In genomic region chr15:86835996-86836395, GRCm38 (mm10) we compare ENCODE assay signal across 11 mouse cellular contexts.
DNase-seq lines count a peak whose midpoint lies in the region; ATAC-seq and TF ChIP-seq lines count a peak whose summit lies in the region.
"Had no signal": no experiment of that assay in that cellular context is flagged by ENCODE, and none has a peak within 500 bp of the region (broad histone marks: within the 10 kb centered on the region; RNA-seq: fewer than 3 reads in every experiment).

No protein-coding gene starts in this region.

- no peaks in the 10 kb centered on the region for H3K27me3 ChIP-seq in hindbrain, embryonic 15.5 days
- H3K27me3 ChIP-seq in hindbrain, embryonic 10.5 days (ENCODE audit: insufficient read depth, poor library complexity, severe bottlenecking), result no peaks in the 10 kb centered on the region
- no peaks in the 10 kb centered on the region for H3K27me3 ChIP-seq in stomach, embryonic 14.5 days (ENCODE audit: control insufficient read depth, insufficient read depth, low read length)
- no peaks in the 10 kb centered on the region for H3K27me3 ChIP-seq in stomach, postnatal 0 days (ENCODE audit: control insufficient read depth, insufficient read depth, low read length)
- H3K27me3 ChIP-seq: liver, embryonic 13.5 days; neural tube, embryonic 13.5 days had no signal

- no peak overlapping the region for H3K4me3 ChIP-seq in hindbrain, embryonic 15.5 days
- no peak overlapping the region for H3K4me3 ChIP-seq in hindbrain, embryonic 10.5 days
- H3K4me3 ChIP-seq in stomach, embryonic 14.5 days (ENCODE audit: low read depth, low read length), result no peak overlapping the region
- H3K4me3 ChIP-seq in stomach, postnatal 0 days (ENCODE audit: low read depth, low read length), result no peak overlapping the region
- H3K4me3 ChIP-seq: liver, embryonic 13.5 days; neural tube, embryonic 13.5 days had no signal

- no peak overlapping the region for H3K9ac ChIP-seq in hindbrain, embryonic 15.5 days
- H3K9ac ChIP-seq in stomach, embryonic 14.5 days (replicated peaks; ENCODE audit: low read depth, low read length), result no peak overlapping the region
- H3K9ac ChIP-seq in stomach, postnatal 0 days (ENCODE audit: low read length), result no peak overlapping the region
- H3K9ac ChIP-seq: liver, embryonic 13.5 days; neural tube, embryonic 13.5 days had no signal

- H3K36me3 ChIP-seq in hindbrain, embryonic 15.5 days, result no peaks in the 10 kb centered on the region
- no peaks in the 10 kb centered on the region for H3K36me3 ChIP-seq in hindbrain, embryonic 10.5 days
- H3K36me3 ChIP-seq in stomach, embryonic 14.5 days (ENCODE audit: control insufficient read depth, insufficient read depth, low read length), result no peaks in the 10 kb centered on the region
- no peaks in the 10 kb centered on the region for H3K36me3 ChIP-seq in stomach, postnatal 0 days (ENCODE audit: control insufficient read depth, insufficient read depth, low read length)
- H3K36me3 ChIP-seq: liver, embryonic 13.5 days; neural tube, embryonic 13.5 days had no signal

- no peak overlapping the region for H3K4me2 ChIP-seq in hindbrain, embryonic 15.5 days
- no peak overlapping the region for H3K4me2 ChIP-seq in stomach, embryonic 14.5 days (replicated peaks; ENCODE audit: low read depth, low read length)
- no peak overlapping the region for H3K4me2 ChIP-seq in stomach, postnatal 0 days (replicated peaks; ENCODE audit: low read depth)
- H3K4me2 ChIP-seq: liver, embryonic 13.5 days; neural tube, embryonic 13.5 days had no signal

- intact Hi-C loops in left cerebral cortex, postnatal 25 days (cut with DNase I), result no loop called here

- TF ChIP-seq CTCF in stomach, postnatal 0 days (IDR thresholded peaks at IDR 0.05; ENCODE audit: low read depth), result no peak

- TF ChIP-seq EP300 in stomach, postnatal 0 days (optimal IDR thresholded peaks at IDR 0.05), result no peak

- H3K27ac ChIP-seq in hindbrain, embryonic 15.5 days (replicated peaks), result peak overlapping the region; percentile 67
- H3K27ac ChIP-seq in hindbrain, embryonic 10.5 days, result no peak overlapping the region
- H3K27ac ChIP-seq in stomach, embryonic 14.5 days (ENCODE audit: low read length), result 0 out of 2 replicates have a peak overlapping the region, but pooled peaks have one; percentile 21
- H3K27ac ChIP-seq in stomach, postnatal 0 days (replicated peaks), result no peak overlapping the region
- H3K27ac ChIP-seq: liver, embryonic 13.5 days; neural tube, embryonic 13.5 days had no signal

- 0 out of 2 replicates have a peak, but pooled peaks have one; percentile 11 for ATAC-seq in hindbrain, embryonic 15.5 days (ENCODE audit: low FRiP score, low read depth)
- no peak for ATAC-seq in stomach, embryonic 14.5 days (ENCODE audit: insufficient number of reproducible peaks, insufficient read depth, low FRiP score, low read depth)
- ATAC-seq in stomach, postnatal 0 days (ENCODE audit: low FRiP score, low TSS enrichment), result no peak

- H3K9me3 ChIP-seq in hindbrain, embryonic 15.5 days, result no peaks in the 10 kb centered on the region
- H3K9me3 ChIP-seq in hindbrain, embryonic 10.5 days, result no peaks in the 10 kb centered on the region; the same call in 1 of the 2 replicates
- H3K9me3 ChIP-seq in stomach, embryonic 14.5 days (ENCODE audit: control insufficient read depth, low read depth, low read length), result no peaks in the 10 kb centered on the region
- H3K9me3 ChIP-seq in stomach, postnatal 0 days (ENCODE audit: control insufficient read depth, low read length), result no peaks in the 10 kb centered on the region
- H3K9me3 ChIP-seq: neural tube, embryonic 13.5 days had no signal

- WGBS in hindbrain, embryonic 15.5 days, result 46% methylated on average over 6 of the region's 6 CpGs
- 58% methylated on average over 6 of the region's 6 CpGs for WGBS in hindbrain, embryonic 10.5 days
- WGBS in stomach, embryonic 14.5 days, result 29% methylated on average over 6 of the region's 6 CpGs
- WGBS in stomach, postnatal 0 days, result 31% methylated on average over 6 of the region's 6 CpGs

- DNase-seq in hindbrain, embryonic 10.5 days (ENCODE audit: low spot score), result no peak
- DNase-seq in stomach, postnatal 0 days (ENCODE audit: low spot score), result no peak
- DNase-seq in left cerebral cortex, postnatal 25 days (ENCODE audit: low spot score in 2 of 2), result peak; percentile 52 to 70
- peak; percentile 8 for DNase-seq in yolk sac, embryonic 10.5 days (ENCODE audit: low spot score)
- no peak for DNase-seq in urinary bladder, postnatal 25 days (ENCODE audit: low spot score)
- no peak for DNase-seq in heart, adult 9 months (ENCODE audit: low spot score in 2 of 2)
- DNase-seq: cerebellum, adult 2 months; liver, embryonic 13.5 days had no signal

- peaks cover 10% of the 10 kb centered on the region for H3K4me1 ChIP-seq in hindbrain, embryonic 15.5 days (replicated peaks)
- no peaks in the 10 kb centered on the region for H3K4me1 ChIP-seq in hindbrain, embryonic 10.5 days (replicated peaks)
- H3K4me1 ChIP-seq in stomach, embryonic 14.5 days (ENCODE audit: control insufficient read depth, insufficient read depth, low read length), result no peaks in the 10 kb centered on the region
- no peaks in the 10 kb centered on the region for H3K4me1 ChIP-seq in stomach, postnatal 0 days (replicated peaks; ENCODE audit: control insufficient read depth, insufficient read depth)
- H3K4me1 ChIP-seq: liver, embryonic 13.5 days; neural tube, embryonic 13.5 days had no signal

Comparison
In these comparisons a context has a peak if more than half of its experiments do, and no peak if none do; other contexts are left out.
1. H3K27ac ChIP-seq: peak in hindbrain, embryonic 15.5 days (single experiment) and stomach, embryonic 14.5 days (single experiment); none in hindbrain, embryonic 10.5 days (single experiment) and stomach, postnatal 0 days (single experiment).
2. DNase-seq: peak in left cerebral cortex, postnatal 25 days (2 of 2) and yolk sac, embryonic 10.5 days (single experiment); none in hindbrain, embryonic 10.5 days (single experiment), stomach, postnatal 0 days (single experiment), urinary bladder, postnatal 25 days (single experiment) and heart, adult 9 months (0 of 2).